Mouse (Mus musculus) left cerebral cortex, postnatal 25 days (tissue): ENCODE measurements around the gene Rbfox1. TPM values are rescaled to one million over a fixed set of nuclear protein-coding genes. Genes with fewer than 3 reads are reported as not detected.

Experiments used
- DNase-seq, 2 experiments: peaks; one replicate each; pipeline ENCODE4 v3.0.0; 2022; ENCODE audit warnings: low spot score in 2 of 2, mixed read lengths in 1 of 2
- intact Hi-C: fragments of 180-260 bp; cut with DNase I; formaldehyde crosslinking; loops from one replicate; pipeline ENCODE4 v1.15.1; 2025
- total RNA-seq, 2 experiments: library from RNA; stranded (reverse); gene quantifications; 2 replicates each; pipeline ENCODE4 v1.2.3; 2021

Rbfox1 gene
- total RNA-seq, 2 experiments from 2014 or later: 322 to 343 TPM

DNA sequence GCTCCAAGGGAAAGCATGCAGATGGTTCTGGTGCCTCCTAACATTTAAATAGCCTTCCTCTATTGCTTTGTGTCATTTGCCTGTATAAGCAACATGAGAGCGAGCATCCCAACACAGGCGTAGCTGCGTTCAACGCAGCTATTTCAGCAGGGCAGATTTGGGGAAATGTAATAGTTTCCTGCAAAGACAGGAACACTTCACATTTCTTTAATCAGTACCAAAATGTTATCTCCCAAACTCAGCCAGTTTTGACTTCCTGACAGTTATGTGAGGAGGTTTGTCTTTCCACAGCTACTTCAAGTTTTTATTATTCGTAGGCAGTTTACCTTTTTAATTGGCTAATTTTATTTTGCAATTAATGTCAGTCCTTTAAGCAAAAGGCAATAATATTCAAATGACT lies 1149.1 kb downstream of the Rbfox1 start:
- DNase-seq: no peak
- intact Hi-C loops: loop anchor here (10.0 kb wide), 1 partner anchor 189 kb away; no protein-coding TSS in a partner anchor

DNA sequence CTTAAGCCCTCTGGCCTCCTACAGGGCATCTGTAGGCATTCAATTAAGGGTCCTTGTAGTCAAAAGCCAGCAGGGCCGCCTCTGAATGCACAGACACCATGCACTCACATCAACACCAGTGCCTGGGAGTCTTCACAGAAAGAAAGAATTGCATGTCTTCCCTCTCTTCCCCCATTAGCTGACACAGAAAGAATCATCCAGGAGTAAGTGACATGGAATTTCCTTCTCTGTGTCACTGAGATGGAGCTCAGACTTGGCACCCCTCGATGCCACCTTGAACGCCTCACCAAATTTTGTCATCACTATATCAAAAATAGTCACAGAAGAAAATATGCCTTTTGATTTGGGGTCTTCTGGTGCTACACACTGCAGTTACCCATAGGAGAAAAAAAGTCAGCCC lies 1151.4 kb downstream of the Rbfox1 start:
- intact Hi-C loops: loop anchor here (10.0 kb wide), 1 partner anchor 192 kb away; no protein-coding TSS in a partner anchor
- no peak for DNase-seq

DNA sequence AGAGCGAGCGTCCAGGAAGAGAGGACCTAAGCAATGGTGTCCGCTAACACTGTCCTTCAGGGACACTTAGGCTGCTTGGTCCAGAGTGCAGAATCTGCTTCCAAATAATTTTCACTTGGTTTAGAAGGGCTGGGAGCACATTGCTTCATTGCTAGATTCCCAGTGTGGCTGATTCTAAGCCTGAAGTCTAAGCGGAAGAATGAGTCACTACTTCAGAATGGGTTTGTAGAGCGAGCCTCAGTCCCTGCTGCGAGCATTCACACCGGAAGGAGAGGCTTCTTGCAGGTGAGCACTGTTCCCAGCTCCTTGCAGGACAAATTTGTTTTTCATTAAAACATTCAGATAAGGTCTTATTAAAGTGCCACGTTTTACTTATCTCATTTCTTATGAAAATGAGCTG lies 1151.8 kb downstream of the Rbfox1 start:
- DNase-seq: no peak
- intact Hi-C loops: loop anchor here (10.0 kb wide), 1 partner anchor 192 kb away; no protein-coding TSS in a partner anchor

DNA sequence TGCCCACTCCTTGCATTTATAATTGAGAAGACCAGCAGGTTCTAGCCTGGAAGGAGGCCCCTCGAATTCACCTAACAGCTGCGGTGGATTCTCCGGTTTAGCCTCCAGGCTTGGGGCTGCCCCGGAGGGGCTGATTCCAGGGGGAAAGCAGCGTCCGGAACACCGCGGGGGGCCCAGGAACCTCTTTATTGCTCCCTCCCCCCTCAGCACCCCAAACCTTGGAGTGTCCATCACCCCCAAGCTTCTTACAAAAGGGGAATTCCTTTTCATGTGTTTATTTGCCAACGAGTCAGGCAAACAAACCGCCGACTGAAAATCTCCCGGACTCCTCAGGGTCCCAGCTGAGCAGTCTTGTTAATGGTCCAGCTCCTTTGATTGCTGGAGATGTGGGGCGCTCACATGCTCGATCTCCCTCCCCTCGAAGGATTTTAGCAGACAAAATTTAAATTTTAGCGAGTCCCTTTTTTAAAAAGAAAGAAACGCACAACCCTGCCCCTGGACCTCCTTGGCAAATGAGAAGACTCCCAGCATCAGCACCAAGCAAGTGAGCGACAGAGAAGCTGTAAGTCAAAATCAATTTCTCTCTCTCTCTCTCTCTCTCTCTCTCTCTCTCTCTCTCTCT lies 1153.6 kb downstream of the Rbfox1 start:
- intact Hi-C loops: loop anchor here (10.0 kb wide), 1 partner anchor 194 kb away; no protein-coding TSS in a partner anchor
- no peak for DNase-seq

DNA sequence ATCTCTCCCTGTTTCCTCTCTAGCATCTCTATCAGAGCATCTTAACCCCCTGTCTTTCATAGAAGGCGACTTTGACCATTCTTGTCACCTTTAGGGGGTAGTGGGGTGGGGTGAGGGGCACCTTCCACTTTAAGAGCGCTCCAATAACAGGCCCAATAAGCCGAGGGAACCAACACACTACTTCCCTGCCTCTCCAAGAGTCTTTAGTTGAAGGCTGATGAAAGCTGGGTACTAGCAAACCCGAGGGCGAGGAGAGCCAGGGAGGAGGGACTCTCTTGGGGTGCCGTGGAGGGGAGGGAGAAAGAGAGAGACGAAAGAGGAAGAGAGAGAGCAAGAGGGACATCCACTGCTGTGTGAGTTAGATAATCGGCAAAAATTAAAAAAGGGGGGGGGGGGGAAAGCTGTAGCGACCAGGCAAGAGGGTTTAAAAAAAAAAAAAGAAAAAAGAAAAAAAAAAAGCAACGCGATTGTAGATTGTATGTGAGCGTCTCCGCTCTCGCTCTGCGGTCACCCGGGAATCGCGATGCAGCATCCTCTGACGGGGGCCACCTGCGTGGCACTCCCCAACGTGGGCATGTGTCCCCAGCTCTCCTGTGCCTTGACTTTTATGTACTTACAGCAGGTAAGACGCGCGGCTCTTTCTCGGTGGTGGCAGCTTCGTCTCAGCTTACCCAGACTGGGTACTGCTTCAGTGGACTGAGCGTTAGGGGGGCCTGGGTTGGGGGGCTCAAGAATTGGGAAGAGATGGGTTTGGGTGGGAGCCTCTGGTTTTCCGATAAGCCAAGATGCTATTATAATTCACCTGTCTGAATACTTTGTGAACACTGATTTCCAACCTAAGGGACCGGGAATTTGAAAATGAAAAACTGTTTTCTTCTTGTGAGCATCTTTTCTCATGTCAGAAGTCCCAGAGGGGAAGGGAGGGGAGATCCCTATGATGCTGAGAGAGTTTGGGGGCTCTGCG lies 1154.5 kb downstream of the Rbfox1 start:
- intact Hi-C loops: loop anchor here (10.0 kb wide), 2 partner anchors 195 to 1295 kb away; no protein-coding TSS in a partner anchor
- peak in 1 of 2 experiments; percentile 66 for DNase-seq

DNA sequence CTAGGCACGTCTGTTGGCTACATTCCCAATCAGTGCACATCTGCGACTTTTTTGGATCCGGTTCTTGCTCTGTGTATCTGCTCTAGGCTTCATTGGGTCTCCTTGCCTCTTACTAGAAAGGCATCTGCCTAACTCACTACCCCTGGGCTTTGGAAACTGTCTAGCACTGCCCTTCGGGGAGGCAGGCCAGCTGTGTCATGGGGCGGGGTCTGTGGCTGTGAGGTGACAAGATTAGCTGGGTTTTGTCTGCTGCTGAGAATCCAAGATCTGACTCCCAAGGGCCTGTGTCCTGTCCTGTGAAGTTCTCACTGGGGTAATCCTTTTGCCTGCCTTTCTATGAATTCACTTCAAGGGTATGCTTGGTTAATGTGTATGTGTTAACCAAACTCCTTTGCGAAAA lies 1155.5 kb downstream of the Rbfox1 start:
- DNase-seq: no peak
- intact Hi-C loops: loop anchor here (10.0 kb wide), 1 partner anchor 1294 kb away; no protein-coding TSS in a partner anchor

DNA sequence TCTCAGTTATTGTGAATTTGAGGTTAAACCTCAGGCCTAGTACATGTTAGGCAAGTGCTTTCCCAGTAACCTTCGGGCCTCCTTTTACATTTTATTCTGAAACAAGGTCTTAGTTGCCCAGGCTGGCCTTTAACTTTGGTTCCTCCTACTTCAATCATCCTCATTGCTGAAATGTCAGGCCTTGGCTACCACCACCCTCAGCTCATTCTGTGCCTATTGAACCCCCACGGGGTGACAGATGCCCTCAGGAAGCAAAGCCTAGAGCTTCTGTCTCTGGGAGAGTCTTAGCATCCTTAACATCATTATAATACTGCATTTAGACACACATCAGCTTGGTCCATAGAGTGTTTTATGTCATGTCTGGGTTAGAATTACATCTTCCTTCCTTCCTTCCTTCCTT lies 1162.3 kb downstream of the Rbfox1 start:
- no peak for DNase-seq
- intact Hi-C loops: loop anchor here (5.0 to 10.0 kb wide), 2 partner anchors 230 to 1287 kb away; no protein-coding TSS in a partner anchor

DNA sequence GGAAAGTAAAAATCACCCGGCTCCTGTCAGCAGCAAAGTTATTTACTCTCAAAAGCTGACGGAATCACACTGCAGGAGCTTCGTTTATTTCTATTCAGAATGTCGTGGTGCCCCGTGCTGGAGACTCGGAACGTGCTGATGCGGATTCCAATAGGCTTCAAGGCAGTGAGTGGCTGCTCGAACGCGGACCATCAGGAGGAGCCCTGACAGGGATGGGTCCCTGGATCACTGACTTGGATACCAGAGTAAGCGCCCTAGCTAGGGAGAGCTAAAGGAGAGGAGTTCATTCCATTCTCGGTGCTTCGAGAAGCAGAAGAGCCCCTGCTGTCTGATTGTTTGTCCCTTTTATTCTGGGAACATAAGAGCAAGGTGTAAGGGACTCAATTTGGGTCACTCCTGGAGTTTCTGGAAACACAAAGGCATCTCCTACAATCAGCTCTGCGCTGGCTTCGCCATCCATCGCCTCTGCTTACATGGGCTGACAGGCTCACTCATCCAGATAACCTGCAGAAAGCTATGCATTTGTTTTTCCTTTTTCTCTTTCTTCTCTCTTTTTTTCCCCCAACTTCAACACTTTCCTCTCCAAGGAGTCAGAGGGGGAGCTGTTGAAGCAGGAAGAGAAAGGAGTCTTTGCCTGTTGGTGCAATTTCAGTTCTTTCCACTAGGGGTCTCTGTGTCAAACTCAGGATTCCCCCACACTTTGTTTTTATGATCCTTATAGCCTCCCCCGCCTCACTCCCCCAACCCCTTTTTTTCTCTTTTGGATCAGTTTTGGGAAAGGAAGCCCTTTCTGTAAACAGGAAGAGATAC lies 1164.2 kb downstream of the Rbfox1 start:
- peak in 1 of 2 experiments; percentile 70 for DNase-seq
- intact Hi-C loops: loop anchor here (5.0 to 10.0 kb wide), 2 partner anchors 228 to 1285 kb away; no protein-coding TSS in a partner anchor

DNA sequence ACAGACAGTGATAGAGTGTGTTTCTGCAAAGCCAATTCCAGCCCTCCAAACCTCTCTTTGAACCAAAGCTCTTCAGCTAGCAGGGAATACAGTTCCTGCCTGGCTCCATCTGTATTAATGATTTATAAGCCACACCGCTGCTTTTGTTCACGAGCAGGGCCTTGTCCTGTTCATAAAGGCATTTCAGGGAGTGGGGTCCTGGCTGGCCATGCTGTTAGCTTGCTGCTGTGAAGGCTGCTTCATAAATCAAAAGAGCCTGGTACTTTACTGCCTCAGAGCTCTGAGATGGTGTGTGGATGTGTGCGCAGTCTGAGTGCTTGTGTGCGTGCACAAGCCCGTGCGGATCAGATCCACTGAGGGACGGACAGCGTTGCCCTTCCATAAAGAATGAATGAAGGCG lies 1165.8 kb downstream of the Rbfox1 start:
- no peak for DNase-seq
- intact Hi-C loops: no loop called here

DNA sequence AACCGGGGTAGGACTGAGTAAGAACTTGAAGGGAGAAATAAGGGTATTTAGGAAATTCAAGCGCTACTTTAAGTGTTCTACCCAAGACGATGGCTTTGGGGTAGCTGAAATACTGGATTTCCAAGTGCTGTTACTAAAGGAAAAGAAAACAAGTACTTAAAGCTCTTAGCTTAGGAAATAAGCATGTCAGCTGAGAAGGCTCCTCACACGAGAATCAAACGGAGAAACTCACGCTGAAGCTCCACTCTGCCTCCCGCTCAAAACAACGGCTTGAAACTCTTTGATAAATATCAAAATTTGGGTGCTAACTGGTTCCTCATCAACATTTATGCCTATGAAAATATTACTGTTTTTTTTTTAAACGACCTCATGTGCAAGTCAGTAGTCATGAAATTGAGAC lies 1166.8 kb downstream of the Rbfox1 start:
- intact Hi-C loops: no loop called here
- no peak for DNase-seq

DNA sequence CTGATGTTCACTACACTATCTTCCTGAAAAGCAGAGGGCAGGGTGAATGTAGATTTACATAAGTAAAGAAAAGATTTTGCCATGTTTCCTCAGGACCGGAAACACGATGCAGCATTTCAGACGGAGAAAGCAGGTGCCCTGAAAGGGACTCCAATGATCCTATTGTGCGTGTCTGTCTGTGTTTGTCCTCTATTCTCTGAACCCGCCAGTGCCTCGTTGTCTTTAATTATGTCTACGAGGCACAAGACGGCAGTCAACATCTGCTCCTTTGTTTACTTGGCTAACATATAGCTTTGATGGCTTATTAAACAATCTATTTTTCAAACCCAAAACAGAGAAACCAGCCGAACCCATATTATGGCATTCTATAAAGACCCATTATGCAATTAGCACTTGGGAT lies 1167.3 kb downstream of the Rbfox1 start:
- intact Hi-C loops: no loop called here
- DNase-seq: no peak

DNA sequence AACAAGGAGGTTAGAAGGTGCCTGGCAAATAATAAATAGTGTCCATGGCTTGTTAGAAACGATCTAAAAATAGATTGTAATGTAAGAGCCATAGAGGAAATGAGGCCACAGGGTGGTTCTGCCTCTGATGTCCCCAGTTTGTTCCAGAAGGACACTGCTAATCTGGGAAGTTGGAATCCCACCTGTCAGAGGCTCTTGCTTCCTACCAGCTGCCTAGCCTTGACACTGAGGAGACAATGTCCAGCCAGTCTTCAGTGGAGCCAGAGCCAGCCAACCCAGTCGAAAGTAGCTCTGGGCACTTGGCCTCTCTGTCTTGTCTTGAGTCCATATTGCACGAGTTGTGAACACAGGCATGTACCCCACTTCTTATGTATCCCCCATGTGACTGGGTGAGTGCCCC lies 1172.6 kb downstream of the Rbfox1 start:
- intact Hi-C loops: no loop called here
- no peak for DNase-seq

DNA sequence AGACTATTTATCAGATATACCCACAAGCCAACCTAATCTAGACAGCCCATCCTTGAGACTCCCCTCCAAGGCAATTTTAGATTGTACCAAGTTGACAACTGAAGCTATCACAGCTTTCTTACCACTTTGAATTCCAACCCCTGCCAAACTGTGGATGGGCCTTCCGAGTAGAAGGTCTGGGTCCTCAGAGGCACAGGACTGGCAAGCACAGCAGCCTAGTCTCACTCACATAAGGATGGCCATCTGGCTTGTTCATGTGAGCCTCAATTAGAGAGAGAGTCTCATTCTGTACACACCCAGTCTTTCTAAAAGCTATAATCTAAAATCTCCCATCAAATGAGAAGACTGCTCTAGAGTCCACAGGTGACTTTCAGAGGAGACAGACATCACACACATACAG lies 1173.4 kb downstream of the Rbfox1 start:
- no peak for DNase-seq
- intact Hi-C loops: no loop called here

DNA sequence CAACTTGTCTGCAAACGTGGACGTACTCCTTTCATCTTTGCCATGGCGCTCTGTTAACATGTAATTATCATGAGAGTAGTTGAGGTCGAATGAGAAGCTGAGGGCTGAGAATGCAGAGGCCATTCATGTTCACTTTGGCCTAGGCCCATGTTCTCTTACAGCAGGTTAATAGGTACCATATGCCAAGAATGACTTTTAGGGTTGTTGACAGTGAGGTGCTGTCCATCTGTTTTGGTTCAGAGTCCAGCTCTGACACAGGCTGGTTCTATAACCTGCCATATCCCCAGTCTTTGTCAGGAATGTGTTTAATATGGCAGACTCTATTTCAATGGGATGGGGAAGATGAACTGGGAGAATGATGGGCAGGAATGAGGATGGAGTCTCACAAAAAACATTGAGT lies 1174.4 kb downstream of the Rbfox1 start:
- intact Hi-C loops: no loop called here

DNA sequence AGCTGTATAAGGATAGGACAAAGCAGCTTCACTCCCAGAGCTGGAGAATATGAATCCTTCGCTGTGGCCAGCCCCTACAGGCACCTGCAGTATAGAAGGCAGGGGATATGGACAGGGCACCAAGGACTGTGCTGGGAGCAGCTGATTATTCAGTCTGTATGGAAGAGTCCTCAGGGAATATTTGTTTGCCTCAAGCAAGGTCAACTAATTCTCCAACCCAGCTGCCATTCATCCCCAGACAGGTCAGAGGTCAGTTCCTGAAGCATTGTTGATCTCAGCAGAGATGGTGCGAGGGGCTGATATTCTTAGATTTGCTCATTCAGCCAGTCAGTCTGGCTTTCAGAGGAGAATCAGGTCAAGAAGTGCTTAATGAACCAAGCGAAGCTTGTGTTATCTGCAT lies 1175.7 kb downstream of the Rbfox1 start:
- intact Hi-C loops: no loop called here
- DNase-seq: no peak

More for the DNA sequence above, 1174.4 kb downstream of the Rbfox1 start:
- no peak for DNase-seq

DNA sequence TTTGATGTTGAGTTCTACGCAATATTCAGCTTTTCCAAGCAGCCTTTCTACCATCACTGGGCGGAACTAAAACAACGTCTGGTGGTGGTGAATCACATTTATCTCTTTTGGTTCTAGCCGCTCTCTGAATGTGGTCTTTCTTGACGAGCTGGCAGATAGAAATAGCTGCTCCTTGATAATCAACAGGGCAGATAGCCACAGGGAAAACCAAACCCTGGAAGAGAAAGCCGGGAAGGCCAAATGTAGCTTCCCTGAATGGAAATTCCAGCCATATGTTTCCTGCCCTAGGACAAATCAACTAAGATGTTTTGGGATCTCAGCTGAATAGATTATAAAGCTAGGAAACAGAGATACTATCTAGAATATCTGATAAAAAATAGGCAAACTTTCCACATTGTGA lies 1177.4 kb downstream of the Rbfox1 start:
- intact Hi-C loops: no loop called here
- DNase-seq: no peak

DNA sequence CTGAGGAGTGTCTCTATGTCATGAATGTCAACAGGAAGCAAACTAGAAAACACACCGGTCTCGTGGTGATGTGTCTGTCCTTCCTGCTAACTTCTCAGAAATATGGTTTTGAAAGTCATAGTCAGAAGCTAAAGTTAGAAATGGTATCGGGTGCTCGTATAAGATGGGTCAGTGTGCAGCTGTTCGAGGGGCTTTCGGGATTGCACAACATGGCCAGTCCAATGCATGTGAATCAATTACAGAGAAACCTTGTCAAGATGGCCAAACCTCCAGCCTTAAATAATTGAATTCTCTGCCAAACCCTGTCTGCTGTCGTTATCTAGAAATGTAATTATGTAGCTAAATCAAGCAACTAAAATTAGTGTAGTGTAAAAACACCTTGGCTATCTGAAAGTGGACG lies 1182.0 kb downstream of the Rbfox1 start:
- no peak for DNase-seq
- intact Hi-C loops: no loop called here

DNA sequence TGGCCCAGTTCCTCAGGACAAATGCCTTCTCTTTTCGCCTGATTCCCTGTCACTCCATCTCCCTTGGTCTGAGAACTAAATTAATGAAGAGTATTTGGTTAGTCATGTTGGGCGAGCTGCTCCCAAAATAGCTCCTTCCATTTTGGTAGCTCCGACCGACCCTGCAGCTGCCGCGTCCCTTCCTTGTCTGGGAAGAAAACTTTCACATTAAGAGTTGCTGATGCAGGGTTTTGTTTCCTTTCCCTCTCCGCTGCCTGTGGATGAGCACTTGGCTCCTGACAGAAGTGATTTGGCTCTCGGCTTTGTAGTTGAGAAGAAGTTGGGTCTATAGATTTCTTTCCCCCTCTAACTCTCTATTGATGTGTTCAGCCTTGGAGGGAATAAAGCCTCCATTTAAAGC lies 1184.4 kb downstream of the Rbfox1 start:
- intact Hi-C loops: no loop called here
- DNase-seq: peak in 1 of 2 experiments; percentile 52

DNA sequence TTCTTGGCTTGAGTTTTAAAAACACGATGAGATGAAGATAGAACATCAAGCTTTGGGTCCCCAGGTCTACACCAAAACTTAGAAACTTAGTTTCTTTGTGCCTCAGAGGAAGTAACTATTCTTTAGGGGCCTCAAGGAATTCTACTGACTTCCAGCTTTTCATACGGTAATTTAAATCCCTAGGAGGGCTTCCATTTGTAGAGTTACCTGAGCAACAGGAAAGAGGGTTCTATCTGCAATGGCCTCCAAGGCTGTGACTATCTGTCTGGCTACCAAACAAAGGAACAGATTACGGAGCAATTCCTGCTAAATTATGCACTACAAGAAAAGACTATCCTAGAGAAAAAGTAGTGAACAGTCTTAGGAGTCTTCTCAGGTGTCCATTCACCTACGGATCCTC lies 1189.6 kb downstream of the Rbfox1 start:
- intact Hi-C loops: no loop called here

DNA sequence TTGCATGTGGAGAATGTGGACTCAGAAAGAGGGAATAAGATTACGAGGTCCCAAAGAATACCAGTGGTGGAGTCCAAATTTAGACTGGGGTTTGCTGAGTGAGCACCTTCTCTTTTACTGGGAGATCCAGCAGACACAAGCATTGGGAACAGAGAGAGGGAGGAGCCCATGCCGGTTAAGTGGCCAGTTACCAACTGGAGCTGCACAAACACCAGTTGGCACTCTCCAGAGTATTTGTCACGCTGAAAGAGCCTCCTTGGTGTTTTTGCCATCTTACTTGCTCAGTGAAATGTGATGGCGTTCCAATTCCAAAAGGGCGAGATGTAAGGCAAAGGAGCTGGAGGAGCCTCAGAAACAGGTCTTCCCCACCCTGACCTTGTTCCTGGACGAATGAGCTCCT lies 1190.6 kb downstream of the Rbfox1 start:
- intact Hi-C loops: no loop called here
- DNase-seq: no peak

More for the DNA sequence above, 1189.6 kb downstream of the Rbfox1 start:
- no peak for DNase-seq
